Mouse (Mus musculus): Measurements from ENCODE around the gene Dnmt1.
A peak's percentile ranks its signal among the peaks of the same experiment; 100 is the strongest.
"Not testable (repeated sequence)": the region's sequence is repeated elsewhere in the genome, so short reads cannot be mapped to it uniquely, and the experiment has no call there.

The Dnmt1 gene

DNA sequence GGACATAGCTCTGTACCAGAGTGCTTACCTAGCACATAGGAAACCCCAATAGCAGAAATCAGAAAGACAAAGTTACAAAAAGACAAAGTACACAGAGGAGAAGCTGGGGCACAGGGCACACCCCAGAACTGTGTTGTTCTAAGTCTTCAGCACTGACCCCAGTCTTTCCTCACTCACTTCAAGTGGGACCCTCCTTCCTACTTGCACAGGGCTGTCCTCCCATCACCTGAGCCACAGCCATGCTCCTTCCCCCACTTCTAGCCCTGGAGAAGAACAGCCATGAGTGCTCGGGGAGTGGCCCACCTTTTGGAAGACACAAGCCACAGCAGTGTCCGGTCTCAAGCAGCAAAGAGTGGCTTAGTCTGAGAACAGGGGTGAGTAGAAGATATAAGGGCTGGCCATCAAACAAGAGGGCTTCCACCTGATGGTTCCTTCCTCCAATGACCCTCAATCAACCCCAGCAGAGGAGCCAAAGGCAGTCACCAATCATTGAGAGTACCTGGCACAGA lies at the start of gene Dnmt1:
Gene Dnmt1, minus strand, starts transcription at position 459 of the 509 bp plus-strand sequence.
- DNase-seq (ENCODE audit: low spot score in 2 of 2), result no peak

DNA sequence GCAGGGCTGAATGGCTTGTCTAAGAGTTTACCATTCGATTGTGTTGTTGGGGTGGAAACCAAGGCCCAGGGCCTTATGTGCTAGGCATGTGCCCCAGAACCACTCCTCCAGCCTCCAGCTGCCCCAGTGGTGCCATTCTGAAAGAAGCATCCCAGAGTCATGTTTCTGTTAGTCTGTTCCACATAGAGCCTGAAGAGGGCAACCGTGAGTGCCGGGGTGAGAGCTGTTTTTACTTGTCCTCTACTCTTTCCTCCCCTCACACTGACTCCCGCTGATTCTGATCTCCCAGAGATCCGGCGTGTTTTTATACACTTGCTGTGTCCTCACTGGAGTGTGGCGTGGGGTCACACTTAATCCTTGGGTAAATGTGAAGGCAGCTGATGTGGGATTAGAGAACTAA lies 48.3 kb upstream of the Dnmt1 start:
- DNase-seq (ENCODE audit: low spot score in 2 of 2), result no peak

DNA sequence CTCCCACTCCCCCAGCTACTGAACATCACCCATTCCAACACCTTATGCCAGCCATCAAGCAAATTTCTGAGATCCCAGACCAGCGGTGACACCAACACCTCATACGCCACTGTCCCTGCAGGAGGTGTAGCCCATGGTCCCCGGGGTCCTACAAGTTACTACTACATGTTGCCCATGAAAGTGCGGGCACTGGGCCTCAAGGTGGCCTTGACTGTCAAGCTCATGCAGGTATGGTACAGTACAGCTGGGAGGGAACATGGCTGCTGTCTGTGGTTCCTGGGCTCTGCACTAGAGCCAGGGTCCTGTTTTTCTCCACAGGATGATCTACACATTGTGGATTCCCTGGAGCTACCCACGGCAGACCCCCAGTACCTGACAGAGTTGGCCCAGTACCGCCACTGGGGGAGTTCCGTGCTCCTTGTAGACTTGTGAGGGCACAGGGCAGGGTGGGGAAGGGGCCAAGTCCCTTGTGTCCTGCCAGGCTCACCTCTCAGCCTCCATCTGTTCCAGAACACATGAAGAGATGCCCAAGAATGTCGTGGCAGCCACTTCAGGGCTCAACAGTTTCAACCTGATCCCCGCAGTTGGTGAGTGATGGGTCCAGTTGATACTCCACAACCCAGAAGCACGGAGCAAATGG lies 47.7 kb upstream of the Dnmt1 start:
- no peak for DNase-seq (ENCODE audit: low spot score in 2 of 2)

DNA sequence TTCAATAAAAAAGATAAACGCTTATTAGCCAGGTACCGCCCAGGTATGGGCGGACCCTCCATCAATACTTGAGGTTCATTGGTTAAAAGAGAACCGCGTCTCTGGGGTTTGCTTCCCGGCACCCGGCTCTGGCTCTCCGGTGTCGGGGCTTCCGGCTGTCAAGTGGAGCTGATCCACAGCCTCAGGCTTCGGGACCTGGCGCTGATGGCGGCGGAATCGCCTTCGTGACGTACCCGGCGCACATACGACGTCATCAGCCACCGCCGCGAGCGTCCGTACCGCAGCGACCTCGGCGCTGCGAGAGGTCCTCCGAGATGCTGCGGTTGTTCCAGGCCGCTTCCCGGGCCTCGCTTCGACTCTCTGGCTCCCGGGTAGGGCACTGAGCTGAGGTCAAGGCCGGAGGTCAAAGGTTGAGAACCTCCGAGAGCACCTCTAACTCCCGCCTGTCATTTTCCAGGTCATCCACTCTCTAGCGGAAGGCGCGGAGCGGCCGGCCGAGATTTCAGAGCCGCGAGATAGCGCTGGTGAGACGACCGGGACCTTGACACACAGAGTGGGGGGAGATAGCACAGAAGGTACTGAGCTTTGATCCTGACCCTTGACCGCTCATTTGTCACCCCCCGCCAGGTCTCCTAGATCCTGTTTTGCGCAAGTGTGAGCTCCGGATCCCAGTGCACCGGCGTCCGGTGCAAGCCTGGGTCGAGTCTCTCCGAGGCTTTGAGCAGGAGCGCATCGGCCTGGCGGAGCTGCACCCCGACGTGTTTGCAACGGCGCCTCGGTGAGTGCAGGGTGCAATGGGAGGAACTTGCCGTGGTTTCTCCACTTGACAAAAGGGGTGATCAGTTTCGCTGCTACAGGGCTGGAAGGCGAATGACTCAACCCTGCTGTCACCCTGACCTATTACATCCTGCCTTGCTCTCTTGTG lies 43.2 kb upstream of the Dnmt1 start, which contains the start of gene Mrpl4:
Gene Mrpl4, plus strand, starts transcription at position 112 of the 925 bp plus-strand sequence.
- DNase-seq (ENCODE audit: low spot score in 2 of 2), result peak; percentile 83 to 91

DNA sequence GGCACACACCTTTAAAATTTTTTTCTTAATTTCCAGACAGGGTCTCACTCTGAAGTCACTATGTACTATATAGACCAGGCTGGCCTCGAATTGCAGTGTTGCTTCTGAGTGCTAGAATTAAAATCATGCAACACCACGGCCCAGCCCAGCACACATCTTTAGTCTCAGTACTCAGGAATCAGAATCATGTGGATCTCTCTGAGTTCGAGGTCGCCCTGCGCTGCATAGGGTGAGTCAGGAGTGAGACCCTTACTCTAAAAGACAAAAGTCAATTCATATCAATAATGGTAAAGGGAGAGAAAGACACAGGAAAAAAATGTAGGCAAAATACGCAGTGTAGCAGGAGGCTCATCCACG lies 42.6 kb upstream of the Dnmt1 start:
- DNase-seq (ENCODE audit: low spot score in 2 of 2), result no peak

DNA sequence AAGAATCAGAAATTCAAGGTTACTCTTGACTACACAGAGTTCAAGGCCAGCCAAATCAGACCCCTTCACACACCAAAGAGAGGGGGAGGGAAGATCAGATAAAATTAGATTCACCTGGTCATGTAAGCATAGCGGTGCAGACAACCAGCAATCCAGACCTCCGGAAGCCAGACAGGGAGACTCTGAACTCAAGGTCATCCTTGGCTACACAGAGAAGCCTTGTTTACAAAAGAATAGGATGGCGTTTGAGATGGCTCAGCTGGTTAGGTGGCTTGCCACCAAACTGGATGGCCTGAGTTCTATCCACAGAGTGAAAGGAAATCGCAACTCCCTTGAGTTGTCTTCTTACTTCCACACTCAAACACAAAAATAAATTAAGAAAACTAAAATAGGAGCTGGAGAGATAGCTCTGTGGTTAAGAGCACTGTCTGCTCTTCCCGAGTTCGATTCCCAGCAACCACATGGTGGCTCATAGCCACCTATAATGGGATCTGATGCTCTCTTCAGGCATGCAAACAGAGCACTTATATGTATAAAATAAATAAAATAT lies 42.0 kb upstream of the Dnmt1 start:
- no peak for DNase-seq (ENCODE audit: low spot score in 2 of 2)

DNA sequence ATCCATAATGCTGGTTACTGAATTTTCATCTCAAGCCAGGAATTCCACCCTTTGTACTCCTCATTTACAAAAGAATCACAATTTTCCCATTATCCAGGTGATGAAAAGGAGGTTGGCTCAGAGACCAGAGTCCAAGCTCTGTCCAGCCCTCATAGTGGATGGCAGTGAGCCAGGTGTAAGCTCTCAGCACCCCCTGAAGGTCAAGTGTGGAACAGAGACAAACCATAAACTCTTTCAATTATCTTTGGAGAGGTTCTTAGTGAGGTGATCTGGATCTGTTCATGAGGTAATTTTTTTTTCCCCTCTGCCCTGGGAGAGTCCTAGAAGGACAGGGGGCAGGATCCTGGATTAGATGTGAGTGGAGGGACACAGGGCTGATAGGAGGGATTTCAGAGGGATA lies 41.1 kb upstream of the Dnmt1 start:
- DNase-seq (ENCODE audit: low spot score in 2 of 2), result no peak

DNA sequence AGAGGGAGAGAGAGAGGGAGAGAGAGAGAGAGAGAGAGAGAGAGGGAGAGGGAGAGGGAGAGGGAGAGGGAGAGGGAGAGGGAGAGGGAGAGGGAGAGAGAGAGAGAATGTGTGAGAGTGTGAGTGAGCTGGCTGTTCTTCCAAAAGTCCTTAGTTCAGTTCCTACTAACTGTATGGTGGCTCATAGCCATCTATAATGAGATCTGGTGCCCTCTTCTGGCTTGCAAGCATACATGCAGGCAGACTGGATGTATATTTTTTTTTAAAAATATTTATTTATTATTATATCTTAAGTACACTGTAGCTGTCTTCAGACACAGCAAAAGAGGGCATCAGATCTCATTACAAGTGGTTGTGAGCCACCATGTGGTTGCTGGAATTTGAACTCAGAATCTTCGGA lies 38.6 kb upstream of the Dnmt1 start:
- DNase-seq (ENCODE audit: low spot score in 2 of 2), result not testable (repeated sequence)

DNA sequence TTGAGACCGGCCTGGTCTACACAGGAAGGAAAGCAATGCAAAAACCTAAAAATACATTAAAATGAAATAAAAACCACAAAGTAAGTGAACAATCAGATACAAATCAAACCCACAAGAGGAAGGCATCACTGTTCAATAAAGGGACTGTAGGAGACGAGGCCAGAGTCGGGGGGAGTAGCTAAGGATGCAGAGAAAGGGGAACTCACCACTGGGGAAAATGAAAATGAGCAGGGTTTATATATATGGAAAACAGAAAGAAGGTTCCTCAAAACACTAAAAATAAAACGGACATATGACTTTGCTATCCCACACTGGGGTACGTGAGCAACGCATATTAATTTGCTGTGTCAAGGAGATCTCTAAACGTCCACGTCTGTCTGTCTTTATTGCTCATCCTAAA lies 37.4 kb upstream of the Dnmt1 start:
- DNase-seq (ENCODE audit: low spot score in 2 of 2), result no peak

DNA sequence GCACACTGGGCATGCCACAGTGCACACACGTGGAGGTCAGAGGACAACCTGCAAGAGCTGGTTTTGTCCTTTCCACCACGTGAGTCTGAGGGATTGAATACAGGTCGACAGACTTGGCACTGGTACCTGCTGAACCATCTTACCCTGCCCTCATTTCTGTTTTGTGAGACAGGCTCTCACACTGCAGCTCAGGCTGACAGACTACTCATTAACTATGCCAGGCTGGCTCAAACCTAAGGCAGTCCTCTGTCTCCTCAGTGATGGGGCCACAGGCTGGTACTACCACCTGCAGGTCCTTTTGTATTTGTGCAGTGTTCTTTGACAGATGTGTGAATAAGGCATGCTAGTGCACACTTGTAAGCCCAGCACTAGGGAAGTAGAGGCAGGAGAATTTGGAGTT lies 35.4 kb upstream of the Dnmt1 start:
- no peak for DNase-seq (ENCODE audit: low spot score in 2 of 2)

DNA sequence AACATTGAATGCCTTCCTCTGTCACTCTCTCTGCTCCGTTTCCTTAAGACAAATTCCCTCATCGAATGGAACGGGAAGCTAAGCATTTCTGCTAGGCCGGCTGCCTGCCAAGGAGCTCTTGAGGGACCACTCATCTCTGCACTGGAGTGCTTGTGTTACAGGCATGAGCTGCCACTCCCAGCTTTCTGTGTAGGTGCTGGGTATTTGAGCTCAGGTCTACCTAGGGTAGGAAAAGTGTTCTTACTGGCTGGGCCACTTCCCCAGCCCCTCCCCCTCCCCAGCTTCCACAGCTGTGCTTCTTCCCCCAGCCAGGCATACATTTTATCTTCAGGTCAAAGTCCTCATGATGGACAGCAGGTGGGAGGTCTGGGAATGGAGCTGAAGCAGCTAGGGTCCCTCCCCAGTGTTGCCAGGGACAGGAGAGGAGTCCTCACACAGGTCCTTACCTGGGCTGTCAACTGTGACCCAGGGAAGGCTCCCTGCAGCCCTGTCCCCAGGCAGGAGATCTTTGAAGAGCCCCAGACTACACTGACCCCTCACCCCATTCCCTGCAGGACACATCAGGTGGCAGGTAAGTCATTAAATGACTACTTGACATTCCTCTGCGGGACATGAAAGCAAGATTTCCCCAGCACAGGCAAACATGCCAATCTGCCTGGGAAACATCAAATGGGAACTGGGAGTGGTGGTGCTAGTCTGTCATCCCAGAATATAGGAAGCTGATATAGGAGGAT lies 33.6 kb upstream of the Dnmt1 start:
- DNase-seq (ENCODE audit: low spot score in 2 of 2), result no peak

DNA sequence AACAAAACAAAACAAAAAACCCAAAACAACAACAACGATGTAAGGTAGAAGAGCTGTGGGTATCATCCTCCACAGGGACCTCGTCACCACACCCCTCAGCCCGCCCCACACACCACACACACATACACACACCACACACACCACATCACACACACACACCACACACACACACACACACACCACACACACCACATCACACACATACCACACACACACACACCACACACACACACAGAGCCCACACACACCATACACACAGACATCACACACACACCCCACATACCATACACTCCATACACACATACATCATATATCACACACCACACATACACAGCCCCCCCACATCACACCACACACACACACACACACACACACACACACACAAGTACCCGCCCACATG lies 31.9 kb upstream of the Dnmt1 start:
- no peak for DNase-seq (ENCODE audit: low spot score in 2 of 2)

DNA sequence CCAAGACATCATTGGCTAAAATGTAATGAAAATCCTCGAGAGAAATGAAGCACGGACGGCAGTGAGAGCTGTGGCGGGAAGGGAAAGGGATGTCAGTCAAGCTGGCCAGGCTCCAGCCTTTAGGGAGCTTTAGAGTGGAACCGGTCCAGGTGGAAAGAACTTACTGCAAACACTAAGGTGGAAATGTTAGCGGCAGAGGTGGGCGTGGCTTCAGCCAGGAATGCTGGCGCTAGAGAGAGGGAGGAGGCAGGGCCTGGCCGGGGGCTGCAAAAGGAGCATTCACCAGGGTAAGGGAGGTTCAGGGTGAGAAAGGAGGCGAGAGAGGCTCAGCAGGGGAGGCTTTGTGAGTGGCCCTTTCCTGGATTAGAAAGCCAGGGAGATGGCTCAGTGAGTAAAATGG lies 31.2 kb upstream of the Dnmt1 start:
- no peak for DNase-seq (ENCODE audit: low spot score in 2 of 2)

DNA sequence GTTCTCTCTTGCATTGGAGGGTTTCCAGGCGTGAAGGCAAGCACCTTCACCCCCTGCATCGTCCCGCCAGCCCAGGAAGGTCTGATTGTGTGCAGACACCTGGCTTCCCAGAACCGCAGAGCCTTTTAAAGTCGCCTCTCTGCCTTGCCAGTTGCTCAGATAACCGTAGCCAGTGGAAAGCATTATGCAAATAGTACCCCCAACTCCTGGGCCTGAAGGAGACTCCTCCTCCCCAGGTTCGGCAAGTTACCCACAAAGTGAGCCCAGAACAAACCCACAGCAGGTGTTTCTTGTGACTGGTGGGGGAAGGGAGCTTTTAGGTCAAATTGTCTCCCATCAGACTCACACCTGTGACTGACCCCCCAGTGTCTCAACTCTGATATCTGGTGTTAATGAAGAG lies 28.3 kb upstream of the Dnmt1 start:
- DNase-seq (ENCODE audit: low spot score in 2 of 2), result no peak

DNA sequence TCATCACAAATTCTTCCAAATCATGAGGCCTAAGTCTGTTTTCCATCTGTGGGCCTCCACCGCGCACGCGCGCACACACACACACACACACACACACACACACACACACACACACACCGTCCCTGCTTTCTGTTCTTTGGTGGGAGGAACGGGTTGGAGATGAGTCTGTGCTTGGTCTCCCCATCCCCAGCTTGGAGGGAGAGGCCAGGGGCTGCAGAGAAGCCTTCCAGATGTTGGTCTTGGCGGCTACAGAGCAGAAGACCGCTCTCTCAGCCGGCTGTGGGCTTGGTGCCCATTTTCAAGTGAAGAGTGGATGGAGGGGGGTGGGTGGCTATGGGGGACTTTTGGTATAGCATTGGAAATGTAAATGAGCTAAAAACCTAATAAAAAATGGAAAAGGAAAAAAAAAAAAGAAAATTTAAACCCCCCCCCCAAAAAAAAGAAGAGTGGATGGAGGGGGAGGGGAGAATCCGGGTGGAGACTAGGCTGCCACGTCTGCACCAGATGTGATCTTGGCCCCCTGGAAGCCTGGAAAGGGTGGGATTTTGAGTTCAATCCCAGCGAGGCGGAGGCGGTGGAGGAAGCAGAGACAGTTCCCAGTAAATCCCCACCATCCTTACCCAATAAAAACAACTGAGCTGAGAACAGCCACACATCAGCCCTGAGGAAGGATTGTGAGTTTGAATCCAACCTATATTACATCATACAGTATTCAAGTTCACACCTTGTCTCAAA lies 27.4 kb upstream of the Dnmt1 start:
- no peak for DNase-seq (ENCODE audit: low spot score in 2 of 2)

DNA sequence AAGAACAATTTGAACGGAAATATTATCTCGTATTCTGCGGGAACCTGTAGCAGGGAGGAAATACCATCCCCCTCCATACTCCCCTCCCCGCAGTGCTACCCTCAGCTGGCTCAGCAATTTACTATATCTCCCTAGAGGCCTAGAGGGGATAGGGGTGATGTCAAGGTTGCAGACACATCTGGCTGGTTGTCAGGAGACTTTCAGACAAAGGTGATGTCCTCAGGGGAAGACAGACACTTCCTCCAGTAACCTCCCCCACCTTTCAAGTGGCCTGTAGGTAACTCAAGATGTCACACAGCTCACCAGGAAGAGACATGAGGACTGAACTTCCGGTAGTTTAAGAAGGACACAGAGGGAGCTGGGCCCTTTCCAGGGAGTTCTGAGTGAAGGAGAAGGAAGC lies 23.5 kb upstream of the Dnmt1 start:
- no peak for DNase-seq (ENCODE audit: low spot score in 2 of 2)

DNA sequence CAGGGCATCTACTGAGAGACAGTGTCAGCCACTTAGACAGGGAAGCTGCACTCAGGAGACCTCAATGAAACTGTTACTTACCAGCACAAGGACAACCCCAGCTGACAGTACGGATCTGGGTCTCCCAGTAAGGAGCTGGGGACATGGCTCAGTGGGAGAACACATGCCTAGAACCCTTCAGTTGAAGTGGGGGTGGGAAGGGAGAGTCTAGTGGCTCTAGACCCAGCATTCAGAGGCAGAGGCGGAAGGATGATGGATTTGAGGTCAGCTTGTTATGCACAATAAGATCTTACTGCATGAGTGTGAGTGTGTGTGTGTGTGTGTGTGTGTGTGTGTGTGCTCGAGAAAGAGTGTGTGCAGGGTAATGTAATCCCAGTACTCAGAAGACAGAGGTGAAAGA lies 22.5 kb upstream of the Dnmt1 start:
- DNase-seq (ENCODE audit: low spot score in 2 of 2), result no peak

DNA sequence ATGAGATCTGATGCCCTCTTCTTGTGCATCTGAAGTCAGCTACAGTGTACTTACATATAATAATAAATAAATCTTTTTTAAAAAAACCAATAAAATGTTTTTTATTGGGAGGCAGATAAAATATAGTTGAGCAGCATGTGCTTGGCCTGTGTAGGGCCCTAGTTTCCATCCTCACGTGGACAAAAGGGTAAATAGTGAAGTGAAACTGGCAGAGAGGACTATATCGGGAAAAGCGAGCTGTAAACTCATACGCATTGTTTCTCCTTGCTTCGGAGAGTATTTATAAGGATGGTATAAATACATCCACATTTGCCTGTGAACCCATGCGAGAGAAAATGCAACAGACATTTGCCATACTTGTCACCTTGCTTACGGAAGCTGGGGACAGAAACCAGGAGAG lies 20.1 kb upstream of the Dnmt1 start:
- no peak for DNase-seq (ENCODE audit: low spot score in 2 of 2)

DNA sequence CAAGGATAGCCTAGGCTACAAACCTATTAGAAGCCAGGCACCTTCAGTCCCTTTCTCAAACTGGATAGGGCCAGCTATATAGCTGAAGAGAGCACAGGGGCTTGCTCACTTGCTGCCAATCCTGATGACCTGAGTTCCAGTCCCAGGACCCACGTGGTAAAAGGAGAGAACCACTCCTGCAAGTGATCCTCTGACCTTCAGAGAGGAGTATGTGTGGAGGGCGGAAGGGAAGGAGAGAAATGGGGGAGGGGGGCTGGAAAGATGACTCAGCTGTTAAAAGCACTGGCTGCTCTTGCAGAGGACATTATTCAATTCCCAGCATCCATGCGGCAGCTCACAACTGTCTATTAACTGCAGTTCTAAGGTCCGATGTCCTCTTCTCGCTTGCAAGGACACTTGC lies 19.5 kb upstream of the Dnmt1 start:
- no peak for DNase-seq (ENCODE audit: low spot score in 2 of 2)

DNA sequence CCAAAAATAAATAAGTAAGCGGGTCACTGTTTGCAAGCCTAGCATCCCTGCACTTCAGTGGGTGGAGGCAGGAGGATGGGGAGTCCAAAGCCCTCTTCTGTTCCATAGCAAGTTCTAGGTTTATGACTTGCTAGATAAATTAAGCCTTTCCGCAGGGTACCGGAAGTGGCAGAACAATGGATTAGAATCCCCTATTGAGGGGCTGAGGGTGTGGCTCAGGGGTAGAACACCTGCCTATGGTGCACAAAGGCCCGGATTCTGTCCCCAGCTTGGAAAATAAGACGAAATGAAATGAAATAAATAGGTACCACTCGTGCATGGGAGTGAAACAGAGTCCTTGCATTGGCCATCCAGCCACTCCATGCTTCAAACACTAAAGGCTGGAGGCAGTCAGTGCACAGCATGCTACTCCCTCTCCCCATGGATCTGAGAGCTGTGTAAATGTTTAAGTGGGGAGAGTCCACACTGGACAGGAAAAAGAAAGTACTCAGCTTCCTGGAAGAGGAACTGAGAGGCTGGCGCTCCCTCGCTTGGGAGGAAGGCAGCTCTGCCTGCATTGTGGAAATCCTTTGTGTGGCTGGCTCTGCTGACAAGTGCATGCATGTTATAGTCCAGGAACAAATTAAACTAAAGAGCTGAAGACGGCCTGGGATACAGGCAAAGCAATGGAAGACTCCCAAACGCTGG lies 18.9 kb upstream of the Dnmt1 start:
- no peak for DNase-seq (ENCODE audit: low spot score in 2 of 2)

Data from cerebellum, postnatal 4 days (tissue).